Mouse (Mus musculus): ENCODE measurements around the gene Cul4a. TPM values are rescaled to one million over a fixed set of nuclear protein-coding genes. Genes with fewer than 3 reads are reported as not detected.
"Not testable (repeated sequence)": the region's sequence is repeated elsewhere in the genome, so short reads cannot be mapped to it uniquely, and the experiment has no call there.

Cul4a gene
- polyA plus RNA-seq (2015; fragmentation: Nextera tagmentation; extraction: Ambion mirVana) = 100 TPM in 2 replicates

DNA sequence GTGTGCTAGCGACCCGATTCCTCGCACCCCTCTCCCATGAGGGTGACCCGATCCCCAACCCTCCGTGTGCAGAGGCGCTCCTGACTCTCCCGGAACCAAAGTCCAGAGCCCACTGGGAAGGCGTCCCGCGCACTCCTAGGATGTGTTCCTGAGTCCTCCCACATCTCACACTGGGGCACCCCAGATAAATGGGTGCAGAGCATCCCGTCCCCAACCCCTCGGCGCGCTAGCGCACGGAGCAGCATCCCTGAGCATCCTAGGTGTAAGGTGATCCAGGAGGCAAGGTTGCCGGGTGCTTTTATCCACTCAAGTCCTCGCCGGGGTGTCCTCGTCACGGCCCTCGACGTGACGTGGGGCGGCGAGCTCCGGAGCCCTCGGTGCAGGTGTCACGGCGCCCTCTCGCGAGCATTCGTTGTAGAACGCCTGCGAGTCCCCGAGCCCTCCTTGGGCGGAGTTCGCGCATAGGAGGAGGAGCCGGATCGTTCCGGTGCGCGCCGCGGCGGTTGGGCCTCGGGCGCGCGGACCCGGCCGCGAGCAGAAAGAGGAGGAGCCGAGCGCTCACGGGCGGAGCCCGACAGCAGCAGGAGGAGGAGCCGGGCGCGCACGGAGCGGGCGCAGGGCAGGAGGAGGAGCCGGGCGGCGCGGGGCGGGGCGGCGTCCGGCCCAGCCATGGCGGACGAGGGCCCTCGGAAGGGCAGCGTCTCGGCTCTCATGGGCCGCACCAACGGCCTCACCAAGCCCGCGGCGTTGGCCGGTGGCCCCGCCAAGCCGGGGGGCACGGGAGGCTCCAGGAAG, at the start of gene Cul4a, which contains the start of gene Pcid2:
TSS of gene Cul4a (plus strand) at position 535 of the 795 bp plus-strand sequence.
TSS of gene Pcid2 (minus strand) at position 373 of the 795 bp plus-strand sequence.
- peak within 1 kb of the TSS; percentile 98 for H3K27ac ChIP-seq (ENCODE audit: low read length)
- H3K9me3 ChIP-seq (replicated peaks; ENCODE audit: control insufficient read depth, low read length) = no peaks in the 10 kb centered on the region
- under 1% methylated on average over 86 of the region's 87 CpGs for WGBS

DNA sequence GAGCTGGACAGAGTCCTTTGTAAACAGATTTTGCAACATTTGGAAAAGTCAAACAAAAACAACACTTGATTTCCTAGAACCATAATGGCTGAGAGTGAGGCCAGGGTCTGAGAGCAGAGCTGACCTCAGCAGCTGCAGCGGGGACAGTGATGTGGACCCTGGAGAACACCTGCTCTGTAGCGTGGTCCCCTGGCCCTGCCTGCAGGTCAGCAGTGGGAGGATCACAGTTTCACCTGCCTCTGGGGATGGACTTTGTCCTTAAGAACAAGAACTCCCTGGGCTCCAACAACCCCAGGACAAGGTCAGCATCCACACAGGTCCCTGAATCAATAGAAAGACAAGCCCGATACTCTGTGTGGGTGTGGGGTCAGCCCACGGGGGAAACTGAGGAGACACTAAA, 48.1 kb upstream of the Cul4a start:
- Histone ChIP-seq H3K9ac (ENCODE audit: low read length) (no peak overlapping the region), H3K4me2 (ENCODE audit: low read depth, low read length) (no peak overlapping the region), H3K4me1 (ENCODE audit: control insufficient read depth, insufficient read depth, low read length) (no peaks in the 10 kb centered on the region), H3K4me3 (ENCODE audit: low read length) (no peak overlapping the region), H3K27me3 (ENCODE audit: control insufficient read depth, insufficient read depth, low read length) (no peaks in the 10 kb centered on the region), H3K27ac (ENCODE audit: low read length) (no peak overlapping the region), H3K9me3 (replicated peaks; ENCODE audit: control insufficient read depth, low read length) (0 out of 2 replicates have a peak, but pooled peaks cover 2% of the 10 kb centered on the region), H3K36me3 (ENCODE audit: control insufficient read depth, insufficient read depth) (no peaks in the 10 kb centered on the region)
- ATAC-seq (replicated peaks; ENCODE audit: extremely low read depth, insufficient read depth, low FRiP score) = no peak
- 85% methylated on average over 4 of the region's 4 CpGs for WGBS

More for the DNA sequence above, at the start of gene Cul4a, which contains the start of gene Pcid2:
- Histone ChIP-seq H3K4me1 (ENCODE audit: control insufficient read depth, insufficient read depth, low read length) (peaks cover 40% of the 10 kb centered on the region), H3K9ac (ENCODE audit: low read length) (peak within 1 kb of the TSS; percentile 95), H3K36me3 (ENCODE audit: control insufficient read depth, insufficient read depth) (peaks cover 6% of the 10 kb centered on the region; the same call in 1 of the 2 replicates), H3K4me3 (ENCODE audit: low read length) (peak within 1 kb of the TSS; percentile 98), H3K27me3 (ENCODE audit: control insufficient read depth, insufficient read depth, low read length) (no peaks in the 10 kb centered on the region), H3K4me2 (ENCODE audit: low read depth, low read length) (peak within 1 kb of the TSS; percentile 98)
- peak; percentile 94 for ATAC-seq (replicated peaks; ENCODE audit: extremely low read depth, insufficient read depth, low FRiP score)

DNA sequence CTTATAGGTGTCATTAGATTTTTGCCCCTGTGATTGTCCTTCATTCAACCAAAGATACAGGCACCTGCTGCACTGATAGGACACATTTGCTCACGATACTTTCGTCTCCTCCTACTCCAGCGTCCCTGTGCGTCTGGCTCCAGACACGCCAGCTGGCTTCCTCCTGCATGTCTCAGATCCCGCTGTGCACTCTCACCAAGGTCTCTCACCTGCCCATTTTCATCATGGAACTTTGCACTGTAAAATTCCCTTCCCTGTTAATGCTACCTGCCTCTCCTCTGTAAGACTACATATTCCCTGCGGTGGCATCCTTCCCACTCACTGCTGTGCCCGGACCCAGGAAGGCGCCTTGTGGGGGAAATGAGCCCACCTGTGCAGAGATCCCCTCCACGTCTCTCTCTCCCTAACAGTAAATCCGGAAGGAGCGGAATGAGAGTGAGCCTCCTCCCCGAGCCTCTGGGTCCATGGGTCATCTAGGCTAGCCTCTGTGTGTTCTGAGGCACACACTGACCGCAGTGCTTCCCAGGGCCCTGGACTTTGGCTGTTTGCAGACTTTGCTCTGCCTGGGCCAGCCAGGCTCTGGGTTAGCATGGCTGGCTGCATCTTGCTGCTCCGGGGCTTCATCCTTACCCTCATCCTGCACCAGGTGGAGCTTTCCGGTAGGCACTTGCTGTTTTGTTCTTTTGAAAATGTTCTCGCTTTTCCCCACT, 44.8 kb upstream of the Cul4a start, which contains the start of gene Proz:
TSS of gene Proz (plus strand) at position 474 of the 710 bp plus-strand sequence.
- 69% methylated on average over 17 of the region's 17 CpGs for WGBS
- H3K9me3 ChIP-seq (replicated peaks; ENCODE audit: control insufficient read depth, low read length) = 0 out of 2 replicates have a peak, but pooled peaks cover 3% of the 10 kb centered on the region
- H3K9ac ChIP-seq (ENCODE audit: low read length) = no peak within 1 kb of the TSS
- H3K27ac ChIP-seq (ENCODE audit: low read length) = no peak within 1 kb of the TSS
- no peak within 1 kb of the TSS for H3K4me2 ChIP-seq (ENCODE audit: low read depth, low read length)
- no peak within 1 kb of the TSS for H3K4me3 ChIP-seq (ENCODE audit: low read length)
- H3K36me3 ChIP-seq (ENCODE audit: control insufficient read depth, insufficient read depth) = no peaks in the 10 kb centered on the region
- no peak for ATAC-seq (replicated peaks; ENCODE audit: extremely low read depth, insufficient read depth, low FRiP score)
- H3K4me1 ChIP-seq (ENCODE audit: control insufficient read depth, insufficient read depth, low read length) = no peaks in the 10 kb centered on the region
- no peaks in the 10 kb centered on the region for H3K27me3 ChIP-seq (ENCODE audit: control insufficient read depth, insufficient read depth, low read length)

DNA sequence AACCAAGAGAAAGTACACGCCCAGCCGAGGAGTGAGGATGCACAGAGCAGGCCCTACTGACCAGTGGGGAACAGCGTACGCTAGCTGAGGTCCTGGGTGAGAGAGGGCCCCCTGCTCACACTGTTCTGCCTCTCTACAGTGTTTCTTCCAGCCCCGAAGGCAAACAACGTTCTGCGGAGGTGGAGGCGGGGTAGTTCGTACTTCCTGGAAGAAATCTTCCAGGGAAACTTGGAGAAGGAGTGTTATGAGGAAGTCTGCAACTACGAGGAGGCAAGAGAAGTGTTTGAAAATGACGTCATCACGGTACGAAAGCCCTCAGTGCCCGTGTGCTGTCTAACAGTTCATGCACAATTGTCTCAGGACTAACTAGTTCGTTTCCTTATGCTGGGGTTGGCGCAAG, 42.3 kb upstream of the Cul4a start:
- Histone ChIP-seq H3K36me3 (ENCODE audit: control insufficient read depth, insufficient read depth) (no peaks in the 10 kb centered on the region), H3K27ac (ENCODE audit: low read length) (no peak overlapping the region), H3K4me1 (ENCODE audit: control insufficient read depth, insufficient read depth, low read length) (no peaks in the 10 kb centered on the region), H3K27me3 (ENCODE audit: control insufficient read depth, insufficient read depth, low read length) (no peaks in the 10 kb centered on the region), H3K4me3 (ENCODE audit: low read length) (no peak overlapping the region), H3K9ac (ENCODE audit: low read length) (no peak overlapping the region), H3K4me2 (ENCODE audit: low read depth, low read length) (no peak overlapping the region), H3K9me3 (replicated peaks; ENCODE audit: control insufficient read depth, low read length) (0 out of 2 replicates have a peak, but pooled peaks cover 3% of the 10 kb centered on the region)
- no peak for ATAC-seq (replicated peaks; ENCODE audit: extremely low read depth, insufficient read depth, low FRiP score)
- WGBS = 71% methylated on average over 16 of the region's 16 CpGs

DNA sequence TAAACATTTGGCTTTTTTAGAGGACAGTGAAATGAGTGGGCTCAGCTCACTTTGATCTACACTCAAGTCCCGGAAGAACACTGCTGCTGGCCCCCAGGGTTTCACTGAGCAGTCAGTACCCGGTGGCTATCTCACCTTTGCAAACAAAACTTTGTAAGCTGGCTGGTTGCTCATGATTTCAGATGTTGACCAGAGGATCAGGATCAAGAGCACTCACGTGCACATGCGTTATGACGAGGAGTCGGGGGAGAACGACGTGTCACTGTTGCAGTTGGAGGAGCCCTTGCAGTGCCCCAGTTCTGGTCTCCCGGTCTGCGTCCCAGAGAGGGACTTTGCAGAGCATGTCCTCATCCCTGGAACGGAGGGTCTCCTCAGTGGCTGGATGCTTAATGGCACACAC, 32.2 kb upstream of the Cul4a start:
- no peak for ATAC-seq (replicated peaks; ENCODE audit: extremely low read depth, insufficient read depth, low FRiP score)
- Histone ChIP-seq H3K9me3 (replicated peaks; ENCODE audit: control insufficient read depth, low read length) (no peaks in the 10 kb centered on the region), H3K27me3 (ENCODE audit: control insufficient read depth, insufficient read depth, low read length) (no peaks in the 10 kb centered on the region), H3K4me1 (ENCODE audit: control insufficient read depth, insufficient read depth, low read length) (no peaks in the 10 kb centered on the region), H3K9ac (ENCODE audit: low read length) (no peak overlapping the region), H3K4me3 (ENCODE audit: low read length) (no peak overlapping the region), H3K27ac (ENCODE audit: low read length) (no peak overlapping the region), H3K36me3 (ENCODE audit: control insufficient read depth, insufficient read depth) (peaks cover 28% of the 10 kb centered on the region), H3K4me2 (ENCODE audit: low read depth, low read length) (no peak overlapping the region)
- 89% methylated on average over 11 of the region's 11 CpGs for WGBS

DNA sequence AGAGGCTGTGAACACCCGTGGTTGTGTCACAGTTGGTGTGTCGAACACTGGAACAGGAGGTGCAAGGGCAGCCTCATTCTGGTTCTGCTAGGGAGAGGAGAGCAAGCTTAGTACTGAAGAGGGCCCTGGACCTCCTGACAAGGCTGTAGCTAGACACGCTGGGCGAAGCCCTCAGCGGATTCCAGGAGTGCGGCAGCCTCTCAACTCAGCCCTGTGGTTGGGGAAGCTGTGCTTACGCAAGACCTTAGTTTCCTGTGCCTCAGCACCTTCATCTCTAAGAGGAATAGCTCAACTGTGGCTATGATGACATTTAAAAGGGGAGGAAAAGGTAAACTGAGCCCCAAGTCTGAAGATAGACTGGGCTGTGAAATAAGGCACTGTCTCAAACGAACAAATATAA, 30.4 kb upstream of the Cul4a start:
- no peaks in the 10 kb centered on the region for H3K9me3 ChIP-seq (replicated peaks; ENCODE audit: control insufficient read depth, low read length)
- peaks cover 40% of the 10 kb centered on the region for H3K36me3 ChIP-seq (ENCODE audit: control insufficient read depth, insufficient read depth)
- no peak overlapping the region for H3K4me2 ChIP-seq (ENCODE audit: low read depth, low read length)
- ATAC-seq (replicated peaks; ENCODE audit: extremely low read depth, insufficient read depth, low FRiP score) = no peak
- no peaks in the 10 kb centered on the region for H3K4me1 ChIP-seq (ENCODE audit: control insufficient read depth, insufficient read depth, low read length)
- no peak overlapping the region for H3K9ac ChIP-seq (ENCODE audit: low read length)
- 90% methylated on average over 8 of the region's 8 CpGs for WGBS
- no peak overlapping the region for H3K4me3 ChIP-seq (ENCODE audit: low read length)
- H3K27ac ChIP-seq (ENCODE audit: low read length) = no peak overlapping the region
- no peaks in the 10 kb centered on the region for H3K27me3 ChIP-seq (ENCODE audit: control insufficient read depth, insufficient read depth, low read length)

DNA sequence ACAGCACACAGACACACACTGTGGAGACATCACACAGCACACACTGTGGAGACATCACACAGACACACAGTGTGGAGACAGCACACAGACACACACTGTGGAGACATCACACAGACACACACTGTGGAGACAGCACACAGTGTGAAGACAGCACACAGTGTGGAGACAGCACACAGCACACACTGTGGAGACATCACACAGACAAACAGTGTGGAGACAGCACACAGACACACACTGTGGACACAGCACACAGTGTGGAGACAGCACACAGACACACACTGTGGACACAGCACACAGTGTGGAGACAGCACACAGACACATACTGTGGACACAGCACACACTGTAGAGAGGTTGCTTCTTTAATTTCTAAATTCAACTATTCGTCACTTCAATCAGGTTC, 29.8 kb upstream of the Cul4a start:
- H3K9ac ChIP-seq (ENCODE audit: low read length); H3K4me3 ChIP-seq (ENCODE audit: low read length); ATAC-seq (replicated peaks; ENCODE audit: extremely low read depth, insufficient read depth, low FRiP score); H3K27me3 ChIP-seq (ENCODE audit: control insufficient read depth, insufficient read depth, low read length); H3K4me2 ChIP-seq (ENCODE audit: low read depth, low read length); H3K27ac ChIP-seq (ENCODE audit: low read length); H3K9me3 ChIP-seq (replicated peaks; ENCODE audit: control insufficient read depth, low read length); H3K4me1 ChIP-seq (ENCODE audit: control insufficient read depth, insufficient read depth, low read length): not testable (repeated sequence)
- peaks cover 46% of the 10 kb centered on the region for H3K36me3 ChIP-seq (ENCODE audit: control insufficient read depth, insufficient read depth)
- WGBS = 91% methylated on average over 1 of the region's 1 CpGs

DNA sequence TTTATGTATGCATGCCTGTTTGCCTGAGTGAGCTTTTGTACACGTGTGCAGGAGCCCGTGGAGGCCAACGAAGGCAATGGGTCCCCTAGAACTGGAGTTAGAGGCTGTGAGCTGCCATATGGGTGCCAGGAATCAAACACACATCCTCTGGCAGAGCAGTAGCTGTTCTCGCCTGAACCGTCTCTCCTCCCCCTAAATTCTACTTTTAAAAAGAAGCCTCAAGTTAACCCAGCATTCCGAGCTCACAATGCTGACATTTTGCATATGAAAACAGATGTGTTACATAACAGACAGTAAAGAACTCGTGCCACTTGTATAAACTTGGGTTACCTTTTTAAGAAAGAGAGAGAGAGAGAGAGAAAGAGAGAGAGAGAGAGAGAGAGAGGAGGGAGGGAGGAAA, 27.9 kb upstream of the Cul4a start:
- WGBS = 89% methylated on average over 7 of the region's 7 CpGs
- no peak for ATAC-seq (replicated peaks; ENCODE audit: extremely low read depth, insufficient read depth, low FRiP score)
- Histone ChIP-seq H3K27ac (ENCODE audit: low read length) (no peak overlapping the region), H3K4me1 (ENCODE audit: control insufficient read depth, insufficient read depth, low read length) (no peaks in the 10 kb centered on the region), H3K4me2 (ENCODE audit: low read depth, low read length) (no peak overlapping the region), H3K4me3 (ENCODE audit: low read length) (no peak overlapping the region), H3K9me3 (replicated peaks; ENCODE audit: control insufficient read depth, low read length) (no peaks in the 10 kb centered on the region), H3K36me3 (ENCODE audit: control insufficient read depth, insufficient read depth) (peaks cover 58% of the 10 kb centered on the region), H3K9ac (ENCODE audit: low read length) (no peak overlapping the region), H3K27me3 (ENCODE audit: control insufficient read depth, insufficient read depth, low read length) (no peaks in the 10 kb centered on the region)

DNA sequence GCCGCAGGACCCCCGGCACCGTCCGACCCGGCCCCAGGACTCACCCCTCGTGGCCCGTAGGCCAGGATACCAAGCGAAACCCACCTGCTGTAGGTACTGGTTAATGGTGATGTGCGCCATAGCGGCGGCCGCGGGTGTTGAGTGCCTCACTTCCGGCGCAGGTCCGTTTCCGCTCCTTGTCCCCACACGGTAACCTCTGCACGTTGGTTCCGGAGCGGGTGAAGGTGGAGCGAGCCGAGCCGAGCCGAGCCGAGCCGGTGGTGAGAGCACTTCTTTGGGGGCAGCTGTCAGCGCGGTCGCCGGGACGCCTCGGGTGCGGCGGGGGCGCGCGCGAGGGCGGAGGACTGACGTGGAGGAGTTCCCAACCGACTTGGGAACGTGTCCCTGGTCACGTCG, 732 bp upstream of the Cul4a start:
- Histone ChIP-seq H3K27ac (ENCODE audit: low read length) (peak overlapping the region; percentile 98), H3K9ac (ENCODE audit: low read length) (peak overlapping the region; percentile 95), H3K27me3 (ENCODE audit: control insufficient read depth, insufficient read depth, low read length) (no peaks in the 10 kb centered on the region), H3K4me3 (ENCODE audit: low read length) (peak overlapping the region; percentile 98), H3K4me2 (ENCODE audit: low read depth, low read length) (peak overlapping the region; percentile 98), H3K36me3 (ENCODE audit: control insufficient read depth, insufficient read depth) (peaks cover 6% of the 10 kb centered on the region; the same call in 1 of the 2 replicates), H3K4me1 (ENCODE audit: control insufficient read depth, insufficient read depth, low read length) (peaks cover 39% of the 10 kb centered on the region), H3K9me3 (replicated peaks; ENCODE audit: control insufficient read depth, low read length) (no peaks in the 10 kb centered on the region)
- ATAC-seq (replicated peaks; ENCODE audit: extremely low read depth, insufficient read depth, low FRiP score) = peak; percentile 73
- WGBS = under 1% methylated on average over 45 of the region's 45 CpGs
